Mouse (Mus musculus): Measurements from ENCODE around the gene Gss. TPM values are rescaled to one million over a fixed set of nuclear protein-coding genes. Genes with fewer than 3 reads are reported as not detected.

Gss gene
- total and polyA plus RNA-seq, 2 experiments from 2014 or later, result 14.7 to 15.4 TPM

GRCm38 (mm10) chr2:155629231-155629661 lies 36.6 kb upstream of the Gss start:
- Histone ChIP-seq H3K4me2 (ENCODE audit: low read depth, low read length) (peak overlapping the region; percentile 64), H3K36me3 (ENCODE audit: insufficient read depth, low read length) (peaks cover 10% of the 10 kb centered on the region), H3K27ac (peak overlapping the region; percentile 59; the same call in 1 of the 2 replicates), H3K4me3 (ENCODE audit: low read length) (peak overlapping the region; percentile 32), H3K9ac (replicated peaks; ENCODE audit: low read length) (peak overlapping the region; percentile 53), H3K9me3 (ENCODE audit: low read length) (no peaks in the 10 kb centered on the region), H3K27me3 (ENCODE audit: insufficient read depth, low read length) (no peaks in the 10 kb centered on the region), H3K4me1 (ENCODE audit: insufficient read depth, low read length) (no peaks in the 10 kb centered on the region)
- peak; percentile 80 for DNase-seq (ENCODE audit: low spot score)
- peak; percentile 73 for ATAC-seq
- WGBS, result under 1% methylated on average over 29 of the region's 35 CpGs
- TF ChIP-seq CTCF (IDR thresholded peaks at IDR 0.05; ENCODE audit: low read depth), result no peak; the same call in 1 of the 2 replicates

- Histone ChIP-seq H3K9me3 (ENCODE audit: low read length) (no peaks in the 10 kb centered on the region), H3K9ac (replicated peaks; ENCODE audit: low read length) (peak overlapping the region; percentile 53), H3K27ac (no peak overlapping the region), H3K4me2 (ENCODE audit: low read depth, low read length) (no peak overlapping the region), H3K36me3 (ENCODE audit: insufficient read depth, low read length) (peaks cover 5% of the 10 kb centered on the region; the same call in 1 of the 2 replicates), H3K4me1 (ENCODE audit: insufficient read depth, low read length) (no peaks in the 10 kb centered on the region), H3K27me3 (ENCODE audit: insufficient read depth, low read length) (no peaks in the 10 kb centered on the region), H3K4me3 (ENCODE audit: low read length) (no peak overlapping the region)
- DNase-seq (ENCODE audit: low spot score) (no peak), ATAC-seq (0 out of 2 replicates have a peak, but pooled peaks have one; percentile 1)
- 79% methylated on average over 13 of the region's 13 CpGs for whole genome bisulfite sequencing
- peak; percentile 3; the same call in 1 of the 2 replicates for TF ChIP-seq CTCF (IDR thresholded peaks at IDR 0.05; ENCODE audit: low read depth)
These were observed 35.9 kb upstream of the Gss start for GRCm38 (mm10) chr2:155628519-155628918.

GRCm38 (mm10) chr2:155628112-155628511 lies 35.5 kb upstream of the Gss start:
- ATAC-seq, result no peak
- H3K27me3 ChIP-seq (ENCODE audit: insufficient read depth, low read length), result no peaks in the 10 kb centered on the region

GRCm38 (mm10) chr2:155627030-155627738 lies 34.6 kb upstream of the Gss start:
- WGBS, result 54% methylated on average over 21 of the region's 21 CpGs
- DNase-seq (ENCODE audit: low spot score) (peak; percentile 87), ATAC-seq (no peak)
- Histone ChIP-seq H3K4me1 (ENCODE audit: insufficient read depth, low read length) (no peaks in the 10 kb centered on the region), H3K4me2 (ENCODE audit: low read depth, low read length) (no peak overlapping the region), H3K4me3 (ENCODE audit: low read length) (no peak overlapping the region), H3K9me3 (ENCODE audit: low read length) (no peaks in the 10 kb centered on the region), H3K27me3 (ENCODE audit: insufficient read depth, low read length) (no peaks in the 10 kb centered on the region), H3K36me3 (ENCODE audit: insufficient read depth, low read length) (peaks cover 3% of the 10 kb centered on the region; the same call in 1 of the 2 replicates), H3K27ac (no peak overlapping the region), H3K9ac (replicated peaks; ENCODE audit: low read length) (no peak overlapping the region)
- TF ChIP-seq CTCF (IDR thresholded peaks at IDR 0.05; ENCODE audit: low read depth), result peak; percentile 97

More at GRCm38 (mm10) chr2:155628112-155628511, 35.5 kb upstream of the Gss start:
- no peak overlapping the region for H3K4me3 ChIP-seq (ENCODE audit: low read length)
- H3K36me3 ChIP-seq (ENCODE audit: insufficient read depth, low read length), result peaks cover 5% of the 10 kb centered on the region; the same call in 1 of the 2 replicates
- H3K9me3 ChIP-seq (ENCODE audit: low read length), result no peaks in the 10 kb centered on the region
- H3K9ac ChIP-seq (replicated peaks; ENCODE audit: low read length), result no peak overlapping the region
- no peak overlapping the region for H3K4me2 ChIP-seq (ENCODE audit: low read depth, low read length)
- no peak for TF ChIP-seq CTCF (IDR thresholded peaks at IDR 0.05; ENCODE audit: low read depth)
- no peaks in the 10 kb centered on the region for H3K4me1 ChIP-seq (ENCODE audit: insufficient read depth, low read length)
- DNase-seq (ENCODE audit: low spot score), result no peak
- 91% methylated on average over 9 of the region's 9 CpGs for WGBS
- no peak overlapping the region for H3K27ac ChIP-seq

- Histone ChIP-seq H3K9ac (replicated peaks; ENCODE audit: low read length) (no peak overlapping the region), H3K4me3 (ENCODE audit: low read length) (no peak overlapping the region), H3K27me3 (ENCODE audit: insufficient read depth, low read length) (no peaks in the 10 kb centered on the region), H3K4me1 (ENCODE audit: insufficient read depth, low read length) (no peaks in the 10 kb centered on the region), H3K9me3 (ENCODE audit: low read length) (no peaks in the 10 kb centered on the region), H3K27ac (no peak overlapping the region), H3K4me2 (ENCODE audit: low read depth, low read length) (no peak overlapping the region), H3K36me3 (ENCODE audit: insufficient read depth, low read length) (no peaks in the 10 kb centered on the region)
- TF ChIP-seq CTCF (IDR thresholded peaks at IDR 0.05; ENCODE audit: low read depth), result no peak
- no peak for ATAC-seq
- no peak for DNase-seq (ENCODE audit: low spot score)
- 42% methylated on average over 15 of the region's 15 CpGs for WGBS
These were observed 33.7 kb upstream of the Gss start for GRCm38 (mm10) chr2:155626277-155626676.

GRCm38 (mm10) chr2:155624730-155625129 lies 32.1 kb upstream of the Gss start:
- 36% methylated on average over 10 of the region's 10 CpGs for WGBS
- H3K4me1 ChIP-seq (ENCODE audit: insufficient read depth, low read length), result no peaks in the 10 kb centered on the region
- H3K4me3 ChIP-seq (ENCODE audit: low read length), result no peak overlapping the region
- no peaks in the 10 kb centered on the region for H3K9me3 ChIP-seq (ENCODE audit: low read length)
- H3K27me3 ChIP-seq (ENCODE audit: insufficient read depth, low read length), result no peaks in the 10 kb centered on the region
- no peaks in the 10 kb centered on the region for H3K36me3 ChIP-seq (ENCODE audit: insufficient read depth, low read length)
- ATAC-seq (no peak), DNase-seq (ENCODE audit: low spot score) (peak; percentile 82)
- H3K27ac ChIP-seq, result no peak overlapping the region
- H3K9ac ChIP-seq (replicated peaks; ENCODE audit: low read length), result no peak overlapping the region
- TF ChIP-seq CTCF (IDR thresholded peaks at IDR 0.05; ENCODE audit: low read depth), result peak; percentile 87
- H3K4me2 ChIP-seq (ENCODE audit: low read depth, low read length), result no peak overlapping the region

- Histone ChIP-seq H3K4me3 (ENCODE audit: low read length) (no peak overlapping the region), H3K27ac (no peak overlapping the region), H3K4me2 (ENCODE audit: low read depth, low read length) (no peak overlapping the region), H3K9me3 (ENCODE audit: low read length) (no peaks in the 10 kb centered on the region), H3K4me1 (ENCODE audit: insufficient read depth, low read length) (no peaks in the 10 kb centered on the region), H3K9ac (replicated peaks; ENCODE audit: low read length) (no peak overlapping the region), H3K27me3 (ENCODE audit: insufficient read depth, low read length) (no peaks in the 10 kb centered on the region), H3K36me3 (ENCODE audit: insufficient read depth, low read length) (no peaks in the 10 kb centered on the region)
- ATAC-seq, result no peak
- TF ChIP-seq CTCF (IDR thresholded peaks at IDR 0.05; ENCODE audit: low read depth), result no peak
- no peak for DNase-seq (ENCODE audit: low spot score)
- 89% methylated on average over 6 of the region's 6 CpGs for WGBS
These were observed 31.4 kb upstream of the Gss start for GRCm38 (mm10) chr2:155623996-155624395.
